In genomic region chr14:77037330-77037729, GRCm38 (mm10) we compare ENCODE assay signal across 10 mouse cellular contexts. TPM values are rescaled to one million over a fixed set of nuclear protein-coding genes. Genes with fewer than 3 reads are reported as not detected.
A peak's percentile ranks its signal among the peaks of the same experiment; 100 is the strongest.
DNase-seq lines count a peak whose midpoint lies in the region; ATAC-seq and TF ChIP-seq lines count a peak whose summit lies in the region.
"Had no signal": no experiment of that assay in that cellular context is flagged by ENCODE, and none has a peak within 500 bp of the region (broad histone marks: within the 10 kb centered on the region; RNA-seq: fewer than 3 reads in every experiment).

No protein-coding gene starts in this region.

- no peak overlapping the region for H3K27ac ChIP-seq in hindbrain, postnatal 0 days
- H3K27ac ChIP-seq in hindbrain, embryonic 16.5 days (ENCODE audit: low read depth, low read length): no peak overlapping the region
- H3K27ac ChIP-seq in limb, embryonic 13.5 days: no peak overlapping the region
- H3K27ac ChIP-seq: embryonic facial prominence, embryonic 12.5 days; hindbrain, embryonic 13.5 days had no signal

- H3K36me3 ChIP-seq in hindbrain, postnatal 0 days (ENCODE audit: insufficient read depth, low read length): no peaks in the 10 kb centered on the region
- H3K36me3 ChIP-seq in hindbrain, embryonic 16.5 days (ENCODE audit: control insufficient read depth, insufficient read depth, low read length): no peaks in the 10 kb centered on the region
- no peaks in the 10 kb centered on the region for H3K36me3 ChIP-seq in limb, embryonic 13.5 days
- H3K36me3 ChIP-seq: embryonic facial prominence, embryonic 12.5 days; hindbrain, embryonic 13.5 days had no signal

- no peaks in the 10 kb centered on the region for H3K9me3 ChIP-seq in hindbrain, postnatal 0 days (ENCODE audit: low read length)
- no peaks in the 10 kb centered on the region for H3K9me3 ChIP-seq in hindbrain, embryonic 16.5 days (ENCODE audit: control insufficient read depth, low read length)
- no peaks in the 10 kb centered on the region for H3K9me3 ChIP-seq in limb, embryonic 13.5 days
- H3K9me3 ChIP-seq: embryonic facial prominence, embryonic 12.5 days; hindbrain, embryonic 13.5 days had no signal

- no peak for TF ChIP-seq CTCF in hindbrain, postnatal 0 days (IDR thresholded peaks at IDR 0.05; ENCODE audit: low read depth)

- no peaks in the 10 kb centered on the region for H3K4me1 ChIP-seq in hindbrain, postnatal 0 days (ENCODE audit: insufficient read depth, low read length)
- peaks cover 3% of the 10 kb centered on the region; the same call in 1 of the 2 replicates for H3K4me1 ChIP-seq in hindbrain, embryonic 16.5 days (ENCODE audit: control insufficient read depth, insufficient read depth, low read depth, low read length)
- H3K4me1 ChIP-seq in limb, embryonic 13.5 days: 0 out of 2 replicates have a peak, but pooled peaks cover 5% of the 10 kb centered on the region

- no peak for DNase-seq in hindbrain, postnatal 0 days (ENCODE audit: low spot score)
- DNase-seq in 3T3-L1 (ENCODE audit: low read depth, low spot score) (peak; percentile 14), A20 (ENCODE audit: low read depth, low spot score) (peak; percentile 50)
- no peak for DNase-seq in cerebellum, adult 11 months
- DNase-seq in layer of hippocampus, adult 11-12 months (ENCODE audit: low spot score): no peak
- DNase-seq in layer of hippocampus, postnatal 14 days (ENCODE audit: low spot score in 2 of 2): no peak

- 77% methylated on average over 5 of the region's 5 CpGs for WGBS in hindbrain, postnatal 0 days
- WGBS in hindbrain, embryonic 16.5 days: 79% methylated on average over 5 of the region's 5 CpGs
- WGBS in limb, embryonic 13.5 days: 86% methylated on average over 5 of the region's 5 CpGs

- no peak for ATAC-seq in hindbrain, postnatal 0 days
- no peak for ATAC-seq in hindbrain, embryonic 16.5 days
- no peak for ATAC-seq in limb, embryonic 13.5 days (ENCODE audit: low FRiP score, low read depth)

- H3K4me3 ChIP-seq in hindbrain, postnatal 0 days (ENCODE audit: low read length): no peak overlapping the region
- H3K4me3 ChIP-seq in hindbrain, embryonic 16.5 days (ENCODE audit: low read length): no peak overlapping the region
- H3K4me3 ChIP-seq in limb, embryonic 13.5 days: no peak overlapping the region

- peak overlapping the region; percentile 77 for H3K4me2 ChIP-seq in hindbrain, postnatal 0 days (ENCODE audit: low read depth, low read length)
- H3K4me2 ChIP-seq in hindbrain, embryonic 16.5 days (ENCODE audit: low read length): no peak overlapping the region
- peak overlapping the region; percentile 19 for H3K4me2 ChIP-seq in limb, embryonic 13.5 days (replicated peaks)

- no peak overlapping the region for H3K9ac ChIP-seq in hindbrain, postnatal 0 days (replicated peaks; ENCODE audit: low read length)
- H3K9ac ChIP-seq in hindbrain, embryonic 16.5 days (ENCODE audit: low read depth, low read length): no peak overlapping the region
- no peak overlapping the region for H3K9ac ChIP-seq in limb, embryonic 13.5 days

- H3K27me3 ChIP-seq in hindbrain, postnatal 0 days (ENCODE audit: insufficient read depth, low read length): no peaks in the 10 kb centered on the region
- H3K27me3 ChIP-seq in hindbrain, embryonic 16.5 days (replicated peaks; ENCODE audit: control insufficient read depth, insufficient read depth, low read length): no peaks in the 10 kb centered on the region
- H3K27me3 ChIP-seq in limb, embryonic 13.5 days: no peaks in the 10 kb centered on the region
- H3K27me3 ChIP-seq: embryonic facial prominence, embryonic 12.5 days; hindbrain, embryonic 13.5 days had no signal

RNA-seq across cellular contexts. Expression of gene Lacc1, which starts 0.6 kb away (rescaled TPM):
- total RNA-seq in hindbrain, postnatal 0 days (2014; rRNA removed): 1.5 and 3.6 TPM in 2 replicates
- polyA plus RNA-seq in hindbrain, postnatal 0 days (2015; fragmentation: Nextera tagmentation; extraction: Ambion mirVana): 3.2 and 3.4 TPM in 2 replicates
- polyA plus RNA-seq in hindbrain, embryonic 16.5 days (2015; fragmentation: Nextera tagmentation; extraction: Ambion mirVana): 2.6 and 3.3 TPM in 2 replicates
- polyA plus RNA-seq in limb, embryonic 13.5 days (2015; fragmentation: Nextera tagmentation; extraction: Ambion mirVana): 7.4 and 7.7 TPM in 2 replicates
- total RNA-seq in layer of hippocampus, postnatal 14 days (2021): 1 to 10 TPM; 4.7 to 4.8 TPM

RNA-seq across cellular contexts. Expression of gene Ccdc122, which starts 0.8 kb away (rescaled TPM):
- 1.7 and 3.5 TPM in 2 replicates for total RNA-seq in hindbrain, postnatal 0 days (2014; rRNA removed)
- 2.6 and 2.8 TPM in 2 replicates for polyA plus RNA-seq in hindbrain, postnatal 0 days (2015; fragmentation: Nextera tagmentation; extraction: Ambion mirVana)
- polyA plus RNA-seq in hindbrain, embryonic 16.5 days (2015; fragmentation: Nextera tagmentation; extraction: Ambion mirVana): 0.94 and 1.1 TPM in 2 replicates
- 2.6 and 2.8 TPM in 2 replicates for polyA plus RNA-seq in limb, embryonic 13.5 days (2015; fragmentation: Nextera tagmentation; extraction: Ambion mirVana)
- 1 to 10 TPM; 2.0 to 2.3 TPM for total RNA-seq in layer of hippocampus, postnatal 14 days (2021)

Comparison
In these comparisons a context has a peak if more than half of its experiments do, and no peak if none do; other contexts are left out.
1. DNase-seq: peak in 3T3-L1 (single experiment) and A20 (single experiment); none in hindbrain, postnatal 0 days (single experiment), cerebellum, adult 11 months (single experiment), layer of hippocampus, adult 11-12 months (single experiment) and layer of hippocampus, postnatal 14 days (0 of 2).